Mouse (Mus musculus) intestine, embryonic 14.5 days (tissue): ENCODE measurements around the gene Lrrc7. TPM values are rescaled to one million over a fixed set of nuclear protein-coding genes. Genes with fewer than 3 reads are reported as not detected.

Experiments
- ATAC-seq: fragments of 200-750 bp; cut with Nextera tagmentation; replicated peaks from 2 replicates; pipeline ENCODE4 v1.8.0; 2017; ENCODE audit warnings: low read depth, moderate number of reproducible peaks, moderate TSS enrichment, moderate library complexity; ENCODE audit not compliant: low FRiP score, low TSS enrichment
- DNase-seq: peaks from one replicate; pipeline ENCODE4 v3.0.0-alpha.2; 2018; ENCODE audit warnings: low spot score
- H3K27ac ChIP-seq: fragments of 300-500 bp; sonication (generic); 2 replicates; pipeline ENCODE4 v1.5.1; 2014; ENCODE audit warnings: low read depth, mild to moderate bottlenecking, control low read depth
- H3K27me3 ChIP-seq: fragments of 300-500 bp; sonication (generic); replicated peaks from 2 replicates; pipeline ENCODE4 v1.6.1; 2014; ENCODE audit warnings: low read length, control low read depth; ENCODE audit not compliant: control insufficient read depth, insufficient read depth
- H3K36me3 ChIP-seq: fragments of 300-500 bp; sonication (generic); 2 replicates; pipeline ENCODE4 v1.6.1; 2014; ENCODE audit warnings: low read length, control low read depth; ENCODE audit not compliant: control insufficient read depth, insufficient read depth
- H3K4me1 ChIP-seq: fragments of 300-500 bp; sonication (generic); replicated peaks from 2 replicates; pipeline ENCODE4 v1.6.1; 2014; ENCODE audit warnings: low read length, control low read depth, mixed read lengths; ENCODE audit not compliant: control insufficient read depth, insufficient read depth
- H3K4me2 ChIP-seq: fragments of 300-500 bp; sonication (generic); 2 replicates; pipeline ENCODE4 v1.6.1; 2014; ENCODE audit warnings: low read length
- H3K4me3 ChIP-seq: fragments of 300-500 bp; sonication (generic); 2 replicates; pipeline ENCODE4 v1.5.1; 2014; ENCODE audit warnings: low read depth, low read length, control low read depth, mixed read lengths
- H3K9ac ChIP-seq: fragments of 300-500 bp; sonication (generic); 2 replicates; pipeline ENCODE4 v1.6.1; 2014; ENCODE audit warnings: mild to moderate bottlenecking, low read length
- H3K9me3 ChIP-seq: fragments of 300-500 bp; sonication (generic); 2 replicates; pipeline ENCODE4 v1.6.1; 2016; ENCODE audit warnings: low read length, control low read depth; ENCODE audit not compliant: control insufficient read depth
- WGBS: fragments of 180-500 bp; shearing (Covaris S2); extraction: QIAGEN DNeasy Blood & Tissue Kit; methylation state at CpG from one replicate; pipeline ENCODE4 v1.1.7; 2014; 5-methylcytosine and 5-hydroxymethylcytosine counted together
- polyA plus RNA-seq: library from polyadenylated mRNA; unstranded; fragments of >200 nt; fragmentation: Nextera tagmentation; extraction: Ambion mirVana; gene quantifications from 2 replicates; pipeline ENCODE4 v1.2.1, GENCODE M21; 2014

Lrrc7 gene
- polyA plus RNA-seq, 1 experiment from 2014 or later, result 3.3 TPM

- no peak overlapping the region for H3K27ac ChIP-seq
- ATAC-seq, result no peak
- H3K4me3 ChIP-seq, result no peak overlapping the region
- 60% methylated on average over 1 of the region's 1 CpGs for WGBS
- no peak overlapping the region for H3K4me2 ChIP-seq
- no peaks in the 10 kb centered on the region for H3K27me3 ChIP-seq
- no peak overlapping the region for H3K9ac ChIP-seq
- no peak for DNase-seq
- no peaks in the 10 kb centered on the region for H3K9me3 ChIP-seq
- no peaks in the 10 kb centered on the region for H3K36me3 ChIP-seq
- H3K4me1 ChIP-seq, result no peaks in the 10 kb centered on the region
Observed at GRCm38 (mm10) chr3:158270887-158271286, 291.1 kb downstream of the Lrrc7 start.

- H3K4me2 ChIP-seq, result no peak overlapping the region
- H3K9ac ChIP-seq, result no peak overlapping the region
- ATAC-seq, result no peak
- no peak overlapping the region for H3K4me3 ChIP-seq
- no peaks in the 10 kb centered on the region for H3K9me3 ChIP-seq
- no peak for DNase-seq
- H3K27me3 ChIP-seq, result no peaks in the 10 kb centered on the region
- no peaks in the 10 kb centered on the region for H3K4me1 ChIP-seq
- no peaks in the 10 kb centered on the region for H3K36me3 ChIP-seq
- no peak overlapping the region for H3K27ac ChIP-seq
Observed at GRCm38 (mm10) chr3:158252576-158252975, 309.4 kb downstream of the Lrrc7 start.

GRCm38 (mm10) chr3:158247672-158248071 lies 314.3 kb downstream of the Lrrc7 start:
- ATAC-seq (no peak), DNase-seq (no peak)
- Histone ChIP-seq H3K4me2 (no peak overlapping the region), H3K4me3 (no peak overlapping the region), H3K36me3 (no peaks in the 10 kb centered on the region), H3K9ac (no peak overlapping the region), H3K9me3 (no peaks in the 10 kb centered on the region), H3K27me3 (no peaks in the 10 kb centered on the region), H3K27ac (no peak overlapping the region), H3K4me1 (no peaks in the 10 kb centered on the region)
- 92% methylated on average over 1 of the region's 1 CpGs for WGBS

- no peak overlapping the region for H3K4me2 ChIP-seq
- 78% methylated on average over 2 of the region's 2 CpGs for WGBS
- H3K9me3 ChIP-seq, result no peaks in the 10 kb centered on the region
- H3K27me3 ChIP-seq, result no peaks in the 10 kb centered on the region
- no peak overlapping the region for H3K9ac ChIP-seq
- no peaks in the 10 kb centered on the region for H3K4me1 ChIP-seq
- no peaks in the 10 kb centered on the region for H3K36me3 ChIP-seq
- ATAC-seq, result no peak
- no peak for DNase-seq
- H3K27ac ChIP-seq, result no peak overlapping the region
- H3K4me3 ChIP-seq, result no peak overlapping the region
Observed at GRCm38 (mm10) chr3:158210657-158211056, 351.4 kb downstream of the Lrrc7 start.

GRCm38 (mm10) chr3:158210026-158210425 lies 352.0 kb downstream of the Lrrc7 start:
- DNase-seq (no peak), ATAC-seq (peak; percentile 55; the same call in 1 of the 2 replicates)
- 23% methylated on average over 2 of the region's 2 CpGs for WGBS
- no peaks in the 10 kb centered on the region for H3K4me1 ChIP-seq
- H3K27me3 ChIP-seq, result no peaks in the 10 kb centered on the region
- no peak overlapping the region for H3K27ac ChIP-seq
- H3K4me3 ChIP-seq, result no peak overlapping the region
- no peak overlapping the region for H3K4me2 ChIP-seq
- no peaks in the 10 kb centered on the region for H3K36me3 ChIP-seq
- H3K9ac ChIP-seq, result no peak overlapping the region
- no peaks in the 10 kb centered on the region for H3K9me3 ChIP-seq

- no peak for ATAC-seq
- WGBS, result 56% methylated on average over 2 of the region's 2 CpGs
Observed at GRCm38 (mm10) chr3:158207840-158208239, 354.2 kb downstream of the Lrrc7 start.

GRCm38 (mm10) chr3:158202776-158203175 lies 359.2 kb downstream of the Lrrc7 start:
- Histone ChIP-seq H3K9me3 (no peaks in the 10 kb centered on the region), H3K4me2 (no peak overlapping the region), H3K4me3 (no peak overlapping the region), H3K36me3 (no peaks in the 10 kb centered on the region), H3K27me3 (no peaks in the 10 kb centered on the region), H3K9ac (no peak overlapping the region), H3K27ac (no peak overlapping the region), H3K4me1 (no peaks in the 10 kb centered on the region)
- ATAC-seq (no peak), DNase-seq (no peak)
- 82% methylated on average over 3 of the region's 3 CpGs for WGBS

More at GRCm38 (mm10) chr3:158207840-158208239, 354.2 kb downstream of the Lrrc7 start:
- H3K9me3 ChIP-seq, result no peaks in the 10 kb centered on the region
- H3K9ac ChIP-seq, result no peak overlapping the region
- H3K4me2 ChIP-seq, result no peak overlapping the region
- DNase-seq, result no peak
- no peaks in the 10 kb centered on the region for H3K27me3 ChIP-seq
- H3K4me3 ChIP-seq, result no peak overlapping the region
- H3K36me3 ChIP-seq, result no peaks in the 10 kb centered on the region
- H3K27ac ChIP-seq, result no peak overlapping the region
- H3K4me1 ChIP-seq, result no peaks in the 10 kb centered on the region

GRCm38 (mm10) chr3:158195426-158195825 lies 366.6 kb downstream of the Lrrc7 start:
- H3K9me3 ChIP-seq, result no peaks in the 10 kb centered on the region
- no peak overlapping the region for H3K27ac ChIP-seq
- H3K4me3 ChIP-seq, result no peak overlapping the region
- ATAC-seq (no peak), DNase-seq (no peak)
- H3K4me1 ChIP-seq, result no peaks in the 10 kb centered on the region
- H3K9ac ChIP-seq, result no peak overlapping the region
- H3K36me3 ChIP-seq, result no peaks in the 10 kb centered on the region
- no peaks in the 10 kb centered on the region for H3K27me3 ChIP-seq
- no peak overlapping the region for H3K4me2 ChIP-seq

GRCm38 (mm10) chr3:158193229-158193628 lies 368.8 kb downstream of the Lrrc7 start:
- Histone ChIP-seq H3K36me3 (no peaks in the 10 kb centered on the region), H3K4me3 (no peak overlapping the region), H3K4me1 (no peaks in the 10 kb centered on the region), H3K27ac (no peak overlapping the region), H3K27me3 (no peaks in the 10 kb centered on the region), H3K9ac (no peak overlapping the region), H3K9me3 (no peaks in the 10 kb centered on the region), H3K4me2 (no peak overlapping the region)
- ATAC-seq (no peak), DNase-seq (no peak)
- 60% methylated on average over 1 of the region's 1 CpGs for WGBS
